Mouse (Mus musculus) testis, adult 2 months (tissue): ENCODE measurements at regions not wholly inside any gene's neighbourhood (a gene's known extent, or its start where the extent isn't known, plus 50 kb on each side); places are given as distances from the start of the nearest gene placed in this dataset.

Experiments
- H3K27ac ChIP-seq: fragments of 200-500 bp; 2 replicates; pipeline ENCODE4 v1.5.1; 2012; ENCODE audit warnings: low read depth, low read length; ENCODE audit not compliant: control insufficient read depth, insufficient read depth
- H3K27me3 ChIP-seq: fragments of 200-500 bp; 2 replicates; pipeline ENCODE4 v1.6.1; 2012; ENCODE audit warnings: mild to moderate bottlenecking, low read length, moderate library complexity; ENCODE audit not compliant: control insufficient read depth, insufficient read depth
- H3K36me3 ChIP-seq: fragments of 200-500 bp; 2 replicates; pipeline ENCODE4 v1.6.1; 2012; ENCODE audit warnings: mild to moderate bottlenecking, low read length; ENCODE audit not compliant: control insufficient read depth, insufficient read depth
- H3K4me1 ChIP-seq: fragments of 200-500 bp; 2 replicates; pipeline ENCODE4 v1.6.1; 2012; ENCODE audit warnings: low read length; ENCODE audit not compliant: control insufficient read depth, insufficient read depth
- H3K4me3 ChIP-seq: fragments of 200-500 bp; 2 replicates; pipeline ENCODE4 v1.5.1; 2012; ENCODE audit warnings: low read depth, mild to moderate bottlenecking, low read length, moderate library complexity, mixed read lengths; ENCODE audit not compliant: control insufficient read depth
- CTCF ChIP-seq: fragments of 200-500 bp; IDR thresholded peaks from 2 replicates; pipeline ENCODE4 v1.5.1; 2012; ENCODE audit warnings: low read depth, mild to moderate bottlenecking, inconsistent platforms, low read length, moderate library complexity; ENCODE audit not compliant: control insufficient read depth, insufficient read depth, insufficient replicate concordance
- POLR2A ChIP-seq: fragments of 200-500 bp; IDR thresholded peaks from 2 replicates; pipeline ENCODE4 v1.6.1; 2012; ENCODE audit warnings: low read depth, mild to moderate bottlenecking, inconsistent platforms, low read length, moderate library complexity; ENCODE audit not compliant: control insufficient read depth

GRCm38 (mm10) chr6:100041161-100041560, 246.1 kb downstream of the Rybp start:
- Histone ChIP-seq H3K4me1 (no peaks in the 10 kb centered on the region), H3K27ac (no peak overlapping the region), H3K4me3 (no peak overlapping the region), H3K36me3 (no peaks in the 10 kb centered on the region), H3K27me3 (no peaks in the 10 kb centered on the region)
- TF ChIP-seq POLR2A (no peak), CTCF (no peak)

DNA sequence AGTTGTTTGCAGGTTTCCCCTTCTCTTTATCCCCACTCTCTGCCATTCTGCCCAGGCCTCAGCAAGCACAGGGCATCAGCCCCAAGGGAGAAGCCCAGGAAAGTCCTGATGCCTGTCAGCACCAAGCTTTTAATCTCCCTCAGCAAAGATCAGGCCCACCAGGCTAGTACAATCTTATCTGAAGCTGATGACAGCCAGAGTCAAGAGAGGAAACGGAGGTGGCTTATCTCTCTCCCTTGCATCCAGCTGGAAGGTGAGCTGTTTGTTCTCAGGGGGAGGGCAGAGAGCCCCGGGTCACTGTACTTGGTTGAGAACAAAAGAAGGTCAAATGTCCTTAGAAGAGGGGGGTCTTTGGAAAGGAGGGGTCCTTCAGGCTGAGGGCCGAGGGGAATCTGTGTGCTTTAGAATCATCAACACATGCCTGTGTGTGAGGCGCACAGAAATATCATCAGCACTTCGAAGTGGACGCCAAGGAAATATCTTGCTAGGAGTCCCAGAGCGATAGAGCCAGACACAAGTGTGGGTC, 246.8 kb downstream of the Rybp start:
- H3K4me1 ChIP-seq, result no peaks in the 10 kb centered on the region
- H3K27me3 ChIP-seq, result no peaks in the 10 kb centered on the region
- H3K27ac ChIP-seq, result no peak overlapping the region

DNA sequence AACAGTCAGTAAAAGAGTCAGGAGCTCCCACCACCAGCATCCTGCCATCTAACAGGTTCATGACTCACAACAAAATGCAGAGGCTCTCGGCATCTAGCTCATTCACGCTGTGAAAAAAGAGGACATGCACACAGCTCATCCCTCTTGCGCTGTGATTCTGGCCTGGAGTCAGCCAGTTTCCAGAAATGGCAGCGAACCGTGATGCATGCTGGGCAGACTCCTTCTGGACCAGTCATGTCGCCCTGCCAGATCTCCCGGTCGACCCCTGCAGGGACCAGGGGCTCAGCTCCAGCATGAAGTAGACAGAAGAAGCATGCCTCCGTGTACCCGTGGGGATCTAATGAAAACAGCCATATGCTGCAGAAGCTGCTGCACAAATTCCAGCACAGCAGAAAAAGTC, 254.6 kb downstream of the Rybp start:
- Histone ChIP-seq H3K4me3 (no peak overlapping the region), H3K27me3 (no peaks in the 10 kb centered on the region), H3K27ac (no peak overlapping the region), H3K36me3 (no peaks in the 10 kb centered on the region), H3K4me1 (no peaks in the 10 kb centered on the region)
- no peak for TF ChIP-seq POLR2A
- TF ChIP-seq CTCF, result no peak

More for the DNA sequence above, 246.8 kb downstream of the Rybp start:
- TF ChIP-seq POLR2A (no peak), CTCF (no peak)
- H3K4me3 ChIP-seq, result no peak overlapping the region
- H3K36me3 ChIP-seq, result no peaks in the 10 kb centered on the region

DNA sequence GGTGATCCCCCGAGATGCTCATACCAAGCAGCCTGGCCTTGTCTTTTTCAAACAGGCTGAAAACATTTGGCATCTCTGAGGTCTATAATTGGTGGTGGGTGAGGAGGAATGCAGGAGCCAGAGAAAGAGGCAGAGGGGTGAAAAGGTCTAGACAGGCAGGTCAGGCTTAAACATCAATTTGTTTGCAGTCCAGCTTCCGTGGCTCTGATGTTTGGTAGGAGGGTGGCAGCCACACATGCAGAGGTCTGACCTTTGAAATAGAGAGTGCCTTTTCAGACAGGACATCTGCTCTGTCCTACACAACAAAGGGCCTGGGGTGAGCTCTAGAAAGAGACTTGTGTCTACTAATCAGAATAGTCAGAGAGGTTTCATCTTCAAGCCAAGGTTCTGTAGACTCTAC, 256.8 kb downstream of the Rybp start:
- no peaks in the 10 kb centered on the region for H3K36me3 ChIP-seq
- no peaks in the 10 kb centered on the region for H3K4me1 ChIP-seq
- H3K27me3 ChIP-seq, result no peaks in the 10 kb centered on the region
- TF ChIP-seq CTCF, result no peak
- TF ChIP-seq POLR2A, result no peak
- no peak overlapping the region for H3K27ac ChIP-seq
- H3K4me3 ChIP-seq, result no peak overlapping the region

GRCm38 (mm10) chr6:100030010-100030409, 257.3 kb downstream of the Rybp start:
- Histone ChIP-seq H3K4me1 (no peaks in the 10 kb centered on the region), H3K27me3 (no peaks in the 10 kb centered on the region), H3K27ac (no peak overlapping the region), H3K36me3 (no peaks in the 10 kb centered on the region), H3K4me3 (no peak overlapping the region)
- no peak for TF ChIP-seq POLR2A
- no peak for TF ChIP-seq CTCF

DNA sequence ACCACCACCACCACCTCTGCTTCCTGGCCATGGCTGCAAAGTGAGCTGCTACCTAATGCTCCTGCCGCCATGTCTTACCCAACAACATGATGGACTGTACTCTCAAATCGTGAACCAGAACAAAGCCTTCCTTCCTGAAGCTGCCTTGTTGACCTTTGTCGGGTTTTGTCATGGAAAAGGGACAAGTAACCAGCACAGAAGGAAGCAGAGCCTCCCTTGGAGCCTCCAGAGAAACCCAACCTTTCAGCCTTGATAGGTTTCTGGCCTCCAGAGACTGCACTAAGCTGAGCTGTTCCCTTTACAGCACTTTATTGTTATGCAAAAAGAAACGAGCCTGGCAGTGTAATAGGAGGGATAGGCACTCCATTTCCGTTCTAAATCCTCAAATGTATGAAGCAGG, 259.8 kb downstream of the Rybp start:
- no peak overlapping the region for H3K4me3 ChIP-seq
- H3K27ac ChIP-seq, result no peak overlapping the region
- TF ChIP-seq POLR2A (no peak), CTCF (no peak)
- H3K4me1 ChIP-seq, result no peaks in the 10 kb centered on the region
- H3K36me3 ChIP-seq, result no peaks in the 10 kb centered on the region
- H3K27me3 ChIP-seq, result no peaks in the 10 kb centered on the region

DNA sequence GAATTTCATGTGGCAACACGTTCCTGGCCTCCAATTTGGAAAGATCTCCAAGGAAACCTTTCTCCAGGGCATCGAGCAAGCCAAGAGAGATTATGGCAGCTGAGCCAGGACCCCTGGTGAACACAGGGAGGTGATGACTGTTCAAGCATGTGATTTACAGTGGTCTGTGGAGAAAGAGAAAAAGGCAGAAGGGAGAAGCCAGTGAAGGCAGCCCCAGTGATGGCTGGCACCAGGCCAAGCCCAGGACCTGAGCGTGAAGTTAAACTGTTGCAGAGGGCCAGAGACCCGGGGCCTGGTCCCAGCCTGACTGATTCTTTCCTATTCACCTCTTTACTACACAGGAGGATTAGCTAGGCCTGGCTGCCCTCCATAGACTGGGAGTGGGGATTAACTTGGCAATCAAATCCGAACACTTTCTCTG, 261.7 kb downstream of the Rybp start:
- H3K36me3 ChIP-seq, result no peaks in the 10 kb centered on the region
- H3K27ac ChIP-seq, result no peak overlapping the region
- H3K4me1 ChIP-seq, result no peaks in the 10 kb centered on the region
- no peak overlapping the region for H3K4me3 ChIP-seq
- TF ChIP-seq CTCF (no peak), POLR2A (no peak)
- no peaks in the 10 kb centered on the region for H3K27me3 ChIP-seq

DNA sequence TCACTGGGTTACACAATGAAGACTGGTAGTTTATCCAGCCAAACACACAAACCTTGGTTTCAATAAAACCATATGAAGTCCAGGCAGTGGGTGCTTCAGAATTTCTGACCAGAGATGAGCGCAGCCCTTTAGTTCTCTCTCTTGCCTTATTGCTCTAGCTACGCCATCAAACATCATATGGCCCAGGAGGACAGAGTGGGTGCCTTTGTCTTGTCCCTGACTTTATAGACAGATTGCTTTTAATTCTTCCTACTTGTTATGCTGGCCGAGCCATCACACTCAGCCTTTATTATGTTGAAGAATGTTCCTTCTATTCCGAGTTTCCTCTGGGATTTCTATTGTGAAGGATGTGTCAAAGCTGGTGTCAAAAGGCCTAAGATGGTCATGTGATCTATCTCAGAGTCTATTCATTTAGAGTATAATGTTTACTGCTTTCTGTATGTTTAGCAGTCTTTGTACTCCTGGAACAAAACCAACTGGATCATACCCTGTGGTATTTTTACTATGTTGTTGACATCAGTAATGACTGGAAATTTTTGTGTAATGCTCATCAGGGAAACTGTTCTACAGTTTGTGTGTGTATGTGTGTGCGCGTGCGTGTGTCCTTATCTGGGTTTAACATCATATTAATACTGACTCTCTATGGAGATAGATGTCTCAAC, 263.7 kb downstream of the Rybp start:
- Histone ChIP-seq H3K4me3 (no peak overlapping the region), H3K4me1 (no peaks in the 10 kb centered on the region), H3K36me3 (no peaks in the 10 kb centered on the region), H3K27me3 (no peaks in the 10 kb centered on the region), H3K27ac (no peak overlapping the region)
- TF ChIP-seq CTCF, result no peak
- no peak for TF ChIP-seq POLR2A

DNA sequence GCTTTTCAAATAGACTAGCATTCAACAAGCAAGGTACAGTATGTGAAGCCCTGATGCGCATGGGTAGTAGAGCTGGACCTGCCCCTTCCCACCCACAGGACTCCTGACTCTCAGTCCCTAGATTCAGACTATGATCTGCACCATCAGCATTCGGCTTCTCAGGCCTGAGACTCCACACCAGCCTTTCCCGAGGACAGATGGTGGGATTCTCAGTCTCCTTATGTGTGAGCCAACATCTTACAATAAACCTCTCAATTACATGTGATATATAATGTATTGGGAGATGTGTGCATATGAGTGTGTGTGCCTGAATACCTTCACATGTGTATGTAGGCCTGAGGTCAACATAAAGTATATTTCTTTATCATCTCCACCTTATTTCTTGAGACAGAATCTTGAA, 268.3 kb downstream of the Rybp start:
- Histone ChIP-seq H3K4me1 (no peaks in the 10 kb centered on the region), H3K4me3 (no peak overlapping the region), H3K27me3 (no peaks in the 10 kb centered on the region), H3K36me3 (no peaks in the 10 kb centered on the region), H3K27ac (no peak overlapping the region)
- TF ChIP-seq POLR2A (no peak), CTCF (no peak)
